Mouse (Mus musculus) kidney, postnatal 4 days (tissue): ENCODE data around the gene Larp4.

Experiments
- DNase-seq, 2 experiments: peaks; one replicate each; pipeline ENCODE4 v3.0.0; 2021; ENCODE audit warnings: mixed read lengths in 2 of 2

Gene Larp4

DNA sequence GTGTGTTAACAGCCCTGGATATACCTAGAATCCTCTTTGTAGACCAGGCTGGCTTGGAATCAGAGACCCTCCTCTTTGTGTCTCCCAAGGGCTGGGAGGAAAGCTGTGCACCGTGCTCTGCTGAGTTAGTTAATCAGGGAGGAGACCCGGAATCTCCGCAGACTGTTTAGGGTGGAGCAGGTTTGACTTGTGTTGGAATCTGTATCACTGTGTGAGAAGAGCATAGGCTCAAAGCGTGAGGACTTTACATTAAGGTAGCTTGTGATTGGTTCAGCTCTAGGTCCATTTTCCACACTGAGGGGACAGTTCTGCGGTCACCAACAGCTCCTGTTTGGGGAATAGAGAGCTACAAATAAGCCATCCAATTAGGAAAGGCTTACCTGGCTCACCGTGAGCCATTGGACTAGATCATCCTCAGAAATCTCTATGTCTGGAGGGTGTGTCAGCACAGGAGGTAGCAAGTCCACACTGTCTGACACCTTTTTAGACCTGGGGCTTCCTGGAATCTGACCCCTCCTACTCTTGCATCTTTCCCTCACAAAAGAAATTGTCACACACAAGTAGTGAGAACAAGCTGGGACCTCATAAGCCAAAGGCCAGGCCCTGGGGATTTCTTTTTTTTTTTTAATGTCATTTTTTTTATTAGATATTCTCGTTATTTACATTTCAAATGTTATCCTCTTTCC is 89.9 kb downstream of the Larp4 start:
- no peak for DNase-seq

DNA sequence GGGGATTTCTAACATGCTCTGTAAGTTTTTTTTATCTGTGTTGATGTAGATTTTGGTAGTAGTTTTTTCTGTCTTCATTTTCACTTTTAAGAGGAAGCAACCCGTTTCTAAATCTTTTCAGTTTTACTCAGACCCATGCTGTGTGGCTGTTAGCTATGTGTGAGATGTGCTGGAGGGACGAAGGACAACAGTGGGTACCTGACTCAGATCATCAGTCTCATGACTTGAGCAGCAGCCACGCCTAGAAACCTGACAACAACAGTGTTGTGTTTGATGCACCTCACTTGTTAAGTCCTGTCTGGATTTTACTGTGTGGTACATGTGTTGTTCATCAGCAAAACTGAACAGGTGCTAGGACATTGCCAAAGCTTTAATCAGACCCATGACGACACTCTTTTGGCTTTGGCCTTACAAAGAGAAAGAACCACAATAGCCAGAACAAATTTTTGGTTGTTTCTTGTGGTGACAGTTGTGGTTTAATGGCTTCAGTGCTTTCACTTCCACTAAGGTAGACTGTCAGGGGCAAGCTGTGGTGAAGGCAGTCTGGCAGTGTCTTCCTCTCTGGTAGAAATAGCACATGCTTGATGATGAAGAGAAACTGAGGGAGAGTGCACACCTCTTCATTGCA is 90.8 kb downstream of the Larp4 start:
- DNase-seq = no peak

DNA sequence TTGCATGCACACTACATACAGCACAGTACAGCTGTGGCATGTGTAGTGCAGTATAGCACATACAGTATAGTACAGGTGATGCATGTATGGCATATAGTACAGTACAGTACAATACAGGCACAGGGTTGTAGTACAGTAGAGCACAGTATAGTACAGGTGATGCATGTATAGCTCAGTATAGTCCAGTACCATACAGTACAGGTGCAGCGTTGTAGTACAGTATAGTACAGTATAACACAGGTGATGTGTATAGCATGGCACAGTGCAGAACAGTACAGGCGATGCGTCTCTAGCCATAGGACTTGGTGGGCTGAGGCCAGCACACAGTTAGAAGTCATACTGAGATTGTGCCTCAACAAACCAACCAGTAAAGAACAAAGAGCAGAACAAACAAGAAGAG is 91.5 kb downstream of the Larp4 start:
- no peak for DNase-seq

DNA sequence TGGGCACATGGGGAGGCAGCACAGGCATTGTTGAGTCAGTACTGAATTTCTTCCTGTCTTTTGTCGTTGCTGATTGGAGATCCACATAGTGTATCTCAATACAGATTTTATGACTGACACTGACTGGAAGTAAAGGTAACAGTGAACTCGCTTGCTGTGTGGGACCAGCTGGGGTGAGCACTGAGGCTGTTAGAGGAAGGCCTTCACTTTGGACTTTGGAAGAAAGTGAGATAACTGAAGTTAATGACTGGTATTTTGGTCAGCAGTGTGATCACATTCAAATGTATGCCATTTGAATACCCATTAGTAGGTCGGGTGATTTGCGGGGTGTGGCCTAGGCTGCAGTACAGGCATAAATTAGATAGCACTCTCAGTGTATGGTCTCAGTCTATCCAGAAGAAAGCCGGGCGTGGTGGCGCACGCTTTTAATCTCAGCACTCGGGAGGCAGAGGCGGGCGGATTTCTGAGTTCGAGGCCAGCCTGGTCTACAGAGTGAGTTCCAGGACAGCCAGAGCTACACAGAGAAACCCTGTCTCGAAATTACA is 93.4 kb downstream of the Larp4 start:
- no peak for DNase-seq
